Mouse (Mus musculus) cerebellum, adult 2 months (tissue): ENCODE data around the gene Mier2. TPM values are rescaled to one million over a fixed set of nuclear protein-coding genes. Genes with fewer than 3 reads are reported as not detected.

Source experiments
- DNase-seq, 2 experiments: peaks; one replicate each; pipeline ENCODE4 v3.0.0; 2021
- H3K27ac ChIP-seq: fragments of 200-500 bp; 2 replicates; pipeline ENCODE4 v1.5.1; 2012; ENCODE audit warnings: low read length, control low read depth, inconsistent platforms; ENCODE audit not compliant: insufficient read depth
- H3K27me3 ChIP-seq: fragments of 200-500 bp; 2 replicates; pipeline ENCODE4 v1.6.1; 2012; ENCODE audit warnings: inconsistent platforms, mild to moderate bottlenecking, low read length, moderate library complexity; ENCODE audit not compliant: control insufficient read depth, insufficient read depth
- H3K4me1 ChIP-seq: fragments of 200-500 bp; 2 replicates; pipeline ENCODE4 v1.6.1; 2011; ENCODE audit warnings: low read length; ENCODE audit not compliant: control insufficient read depth, insufficient read depth
- H3K4me3 ChIP-seq: fragments of 200-500 bp; replicated peaks from 2 replicates; pipeline ENCODE3; 2011; ENCODE audit warnings: mild to moderate bottlenecking, low read depth, low read length, control low read depth; ENCODE audit not compliant: insufficient read depth
- CTCF ChIP-seq: fragments of 200-500 bp; IDR thresholded peaks from 2 replicates; pipeline ENCODE4 v1.5.1; 2011; ENCODE audit warnings: low read depth, mild to moderate bottlenecking, control low read depth, low read length, moderate library complexity, borderline replicate concordance; ENCODE audit not compliant: insufficient read depth
- POLR2A ChIP-seq: fragments of 200-500 bp; IDR thresholded peaks from 2 replicates; pipeline ENCODE4 v1.6.1; 2011; ENCODE audit warnings: low read length, control low read depth, borderline replicate concordance; ENCODE audit not compliant: insufficient read depth
- WGBS: fragments of 180-500 bp; shearing (Covaris S2); methylation state at CpG from one replicate; pipeline ENCODE4 v1.1.7; 2018; 5-methylcytosine and 5-hydroxymethylcytosine counted together
- polyA plus RNA-seq: library from polyadenylated mRNA; depleted of rRNA; stranded (reverse); fragments of >200 nt; gene quantifications from 2 replicates; pipeline ENCODE4 v1.2.3, GENCODE M21; 2012; rRNA removed

Mier2 gene
- polyA plus RNA-seq, 1 experiment, result 70.3 TPM

DNA sequence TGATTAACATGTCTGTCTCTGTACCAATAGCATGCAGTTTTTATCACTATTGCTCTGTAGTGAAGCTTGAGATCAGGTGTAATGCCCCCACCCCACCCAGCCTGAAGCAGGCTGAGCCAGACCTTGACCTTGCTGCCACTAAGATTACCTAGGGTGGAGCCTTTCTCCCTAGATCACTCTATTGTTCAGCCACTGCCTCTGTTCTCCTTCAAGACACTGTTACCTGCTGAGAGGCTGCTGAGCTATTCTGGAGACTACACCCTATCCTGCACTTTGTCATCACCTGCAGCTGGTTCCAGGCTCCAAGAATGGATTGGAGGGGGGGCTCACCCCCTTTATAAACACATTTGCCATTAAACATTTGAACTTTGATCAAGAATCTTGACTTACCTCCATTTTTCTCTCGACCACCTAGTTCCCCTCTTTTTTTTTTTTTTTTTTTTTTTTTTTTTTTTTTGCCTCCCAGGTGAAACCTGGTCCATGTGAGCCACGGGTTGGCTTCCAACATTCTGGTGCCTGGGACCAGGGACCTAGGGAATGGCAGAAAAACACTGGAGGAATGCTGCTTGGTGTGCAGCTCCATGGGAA lies 58.2 kb downstream of the Mier2 start:
- H3K4me3 ChIP-seq, result no peak overlapping the region
- H3K27me3 ChIP-seq, result no peaks in the 10 kb centered on the region
- no peak for DNase-seq
- no peak overlapping the region for H3K27ac ChIP-seq
- TF ChIP-seq POLR2A (no peak), CTCF (no peak)
- no peaks in the 10 kb centered on the region for H3K4me1 ChIP-seq
- WGBS, result 23% methylated on average over 2 of the region's 2 CpGs

DNA sequence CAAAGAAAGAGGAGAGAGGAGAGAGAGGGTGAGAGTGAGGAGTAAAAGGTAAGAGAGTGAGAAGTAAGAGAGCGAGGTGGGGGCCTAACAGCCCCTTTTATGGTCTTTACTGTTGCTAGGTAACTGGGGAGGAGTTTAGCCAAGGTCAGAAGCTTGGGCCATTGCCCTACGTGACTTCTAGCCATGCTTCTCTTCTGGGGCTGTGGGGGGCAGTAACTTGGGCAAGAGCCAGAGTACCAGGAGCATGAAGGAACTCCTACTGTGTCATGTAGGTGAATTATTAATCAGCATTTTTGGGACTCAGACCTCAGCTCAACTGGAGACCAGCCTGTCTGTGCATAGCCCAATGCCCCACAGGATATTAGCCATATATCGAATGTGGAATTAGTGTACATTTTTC lies 59.1 kb downstream of the Mier2 start:
- Histone ChIP-seq H3K27me3 (no peaks in the 10 kb centered on the region), H3K4me1 (no peaks in the 10 kb centered on the region), H3K27ac (no peak overlapping the region), H3K4me3 (no peak overlapping the region)
- 43% methylated on average over 3 of the region's 3 CpGs for WGBS
- no peak for TF ChIP-seq CTCF
- TF ChIP-seq POLR2A, result no peak
- no peak for DNase-seq

Other genes with a start within 250 kb of the Mier2 start
- gene Vmn2r82, start 198.7 kb downstream of the Mier2 start, polyA plus RNA-seq, result not detected in 2 replicates
- not detected in 2 replicates for gene Vmn2r83, start 86.5 kb downstream of the Mier2 start, polyA plus RNA-seq
- gene Plpp2, start 21.4 kb downstream of the Mier2 start, polyA plus RNA-seq, result 9.2 and 10.4 TPM in 2 replicates
- not detected in 2 replicates for gene Theg, start 32.1 kb upstream of the Mier2 start, polyA plus RNA-seq
- 3.1 and 3.2 TPM in 2 replicates for gene C2cd4c, start 58.8 kb upstream of the Mier2 start, polyA plus RNA-seq
- gene Shc2, start 82.7 kb upstream of the Mier2 start, polyA plus RNA-seq, result 30.2 and 31.2 TPM in 2 replicates
- not detected in 2 replicates for gene Odf3l2, start 90.5 kb upstream of the Mier2 start, polyA plus RNA-seq
- not detected in 2 replicates for gene Madcam1, start 109.4 kb upstream of the Mier2 start, polyA plus RNA-seq
- 93.3 and 95.4 TPM in 2 replicates for gene Tpgs1, start 114.2 kb upstream of the Mier2 start, polyA plus RNA-seq
- 93.9 and 106 TPM in 2 replicates for gene Cdc34, start 127.0 kb upstream of the Mier2 start, polyA plus RNA-seq
- gene Gzmm, start 133.8 kb upstream of the Mier2 start, polyA plus RNA-seq, result 2.3 and 2.8 TPM in 2 replicates
- gene Bsg, start 149.3 kb upstream of the Mier2 start, polyA plus RNA-seq, result 1,261 and 1,264 TPM in 2 replicates
- gene Hcn2, start 161.4 kb upstream of the Mier2 start, polyA plus RNA-seq, result 227 and 270 TPM in 2 replicates
- gene Polrmt, start 191.4 kb upstream of the Mier2 start, polyA plus RNA-seq, result 74.7 and 80.4 TPM in 2 replicates
- 10.6 and 11.1 TPM in 2 replicates for gene Fgf22, start 199.9 kb upstream of the Mier2 start, polyA plus RNA-seq
- 126 and 127 TPM in 2 replicates for gene Rnf126, start 211.8 kb upstream of the Mier2 start, polyA plus RNA-seq
- gene Fstl3, start 222.1 kb upstream of the Mier2 start, polyA plus RNA-seq, result 2.2 and 2.5 TPM in 2 replicates
- 0.16 and 0.19 TPM in 2 replicates for gene Prss57, start 235.8 kb upstream of the Mier2 start, polyA plus RNA-seq
- 140 and 143 TPM in 2 replicates for gene Palm, start 238.4 kb upstream of the Mier2 start, polyA plus RNA-seq